ENCODE assay signal across 14 mouse cellular contexts in the genomic region with DNA sequence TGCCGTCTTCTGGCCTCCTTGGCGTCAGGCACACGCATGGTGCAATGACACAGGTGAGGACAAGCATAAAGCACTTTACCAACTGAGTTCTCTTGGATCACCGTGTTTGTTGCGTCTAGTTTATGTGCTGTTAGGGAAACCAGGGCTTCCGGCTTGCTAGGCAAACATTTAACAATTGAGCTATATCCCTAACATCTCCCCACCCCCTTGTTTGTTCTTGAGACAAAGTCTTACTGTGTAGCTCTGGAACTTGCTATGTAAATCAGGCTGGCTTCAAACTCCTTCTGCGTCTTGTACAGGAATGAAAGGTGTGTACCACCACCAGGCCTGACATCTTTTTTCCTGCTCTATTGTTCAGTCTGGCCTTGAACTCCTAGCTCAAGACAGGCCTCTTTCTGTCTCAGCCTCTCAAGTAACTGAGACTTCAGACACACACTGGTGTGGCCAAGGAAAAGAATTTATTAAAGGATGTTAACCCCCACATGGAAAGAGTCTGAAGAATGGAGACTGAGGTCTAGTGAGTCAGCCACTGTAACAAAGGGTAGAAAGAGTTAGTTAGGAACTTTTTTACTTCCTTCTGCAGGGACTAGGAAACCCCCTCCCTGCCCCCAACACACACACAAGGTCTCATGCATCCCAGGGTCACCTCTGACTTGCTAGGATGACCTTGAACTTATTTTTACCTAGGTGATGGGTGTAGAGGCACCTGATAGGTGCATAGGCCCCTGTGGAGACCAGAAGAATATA. TPM values are rescaled to one million over a fixed set of nuclear protein-coding genes. Genes with fewer than 3 reads are reported as not detected.
DNase-seq lines count a peak whose midpoint lies in the region; ATAC-seq and TF ChIP-seq lines count a peak whose summit lies in the region.
"Had no signal": no experiment of that assay in that cellular context is flagged by ENCODE, and none has a peak within 500 bp of the region (broad histone marks: within the 10 kb centered on the region; RNA-seq: fewer than 3 reads in every experiment).

No protein-coding gene starts in this region.

- 0 out of 2 replicates have a peak overlapping the region, but pooled peaks have one; percentile 12 for H3K27ac ChIP-seq in heart, postnatal 0 days (ENCODE audit: low read depth)
- peak overlapping the region; percentile 56 for H3K27ac ChIP-seq in brown adipose tissue, adult 24 weeks (replicated peaks; ENCODE audit: low read depth, low read length)
- H3K27ac ChIP-seq: forebrain, embryonic 15.5 days had no signal

- no peak for TF ChIP-seq CTCF in heart, postnatal 0 days (IDR thresholded peaks at IDR 0.05; ENCODE audit: low read depth)
- TF ChIP-seq CTCF in C2C12 (IDR thresholded peaks at IDR 0.05; ENCODE audit: control insufficient read depth, insufficient read depth, insufficient read length): no peak

- H3K9me3 ChIP-seq in heart, postnatal 0 days (replicated peaks; ENCODE audit: control insufficient read depth, low read length): no peaks in the 10 kb centered on the region
- H3K9me3 ChIP-seq: forebrain, embryonic 15.5 days had no signal

- DNase-seq in heart, postnatal 0 days (ENCODE audit: low spot score): no peak
- DNase-seq in heart, adult 11 months: no peak
- DNase-seq in lung, postnatal 10 days: peak; percentile 14
- DNase-seq in retina, embryonic 14.5 days (ENCODE audit: low spot score): no peak
- DNase-seq in left cerebral cortex, postnatal 25 days (ENCODE audit: low spot score in 2 of 2): no peak
- DNase-seq in testis, postnatal 14 days (ENCODE audit: low spot score): no peak
- DNase-seq: cerebellum, adult 8-10 months; gastrocnemius, postnatal 25 days; heart, postnatal 14 days; kidney, adult 11 months; liver had no signal

- H3ac ChIP-seq in C2C12 (ENCODE audit: control insufficient read depth, insufficient read length, low read depth): no peak overlapping the region

- H3K27me3 ChIP-seq in heart, postnatal 0 days (ENCODE audit: control insufficient read depth, insufficient read depth, low read length): no peaks in the 10 kb centered on the region
- no peaks in the 10 kb centered on the region for H3K27me3 ChIP-seq in C2C12 (ENCODE audit: control insufficient read depth, insufficient read depth, insufficient read length)
- H3K27me3 ChIP-seq: forebrain, embryonic 15.5 days had no signal

- no peak for ATAC-seq in heart, postnatal 0 days (ENCODE audit: insufficient read depth, low read depth)
- ATAC-seq: forebrain, embryonic 15.5 days had no signal

- no peaks in the 10 kb centered on the region for H3K36me3 ChIP-seq in heart, postnatal 0 days (replicated peaks; ENCODE audit: control insufficient read depth, insufficient read depth, low read length)
- H3K36me3 ChIP-seq in C2C12 (ENCODE audit: control insufficient read depth, insufficient read depth): no peaks in the 10 kb centered on the region
- H3K36me3 ChIP-seq: forebrain, embryonic 15.5 days had no signal

- H3K4me3 ChIP-seq in heart, postnatal 0 days (ENCODE audit: low read depth, low read length): no peak overlapping the region
- H3K4me3 ChIP-seq in C2C12 (ENCODE audit: insufficient read depth, poor library complexity, severe bottlenecking): no peak overlapping the region
- no peak overlapping the region for H3K4me3 ChIP-seq in brown adipose tissue, adult 24 weeks (ENCODE audit: insufficient read depth, low read depth, low read length)
- H3K4me3 ChIP-seq: forebrain, embryonic 15.5 days had no signal

- H3K4me1 ChIP-seq in heart, postnatal 0 days (ENCODE audit: control insufficient read depth, insufficient read depth): peaks cover 29% of the 10 kb centered on the region
- H3K4me1 ChIP-seq in brown adipose tissue, adult 24 weeks (ENCODE audit: control insufficient read depth, insufficient read depth, insufficient read length, low read length): peaks cover 38% of the 10 kb centered on the region

- H3K9ac ChIP-seq in heart, postnatal 0 days (replicated peaks; ENCODE audit: low read depth, low read length): no peak overlapping the region
- H3K9ac ChIP-seq: forebrain, embryonic 15.5 days had no signal

- H3K4me2 ChIP-seq in heart, postnatal 0 days (ENCODE audit: low read depth, low read length): no peak overlapping the region
- H3K4me2 ChIP-seq: forebrain, embryonic 15.5 days had no signal

- 79% methylated on average over 7 of the region's 7 CpGs for WGBS in heart, postnatal 0 days

- intact Hi-C loops in left cerebral cortex, postnatal 25 days (cut with DNase I): no loop called here

- TF ChIP-seq EP300 in heart, postnatal 0 days (IDR thresholded peaks at IDR 0.05; ENCODE audit: low read depth): no peak

- H3K79me3 ChIP-seq in C2C12 (ENCODE audit: low read depth): no peaks in the 10 kb centered on the region

- no peaks in the 10 kb centered on the region for H3K79me2 ChIP-seq in C2C12 (ENCODE audit: control insufficient read depth, insufficient read depth)

TF ChIP-seq in C2C12, 6 proteins besides CTCF, POLR2A, EP300 and RAD21:
- TF ChIP-seq MYOG (IDR thresholded peaks at IDR 0.05; ENCODE audit: control insufficient read depth, extremely low read depth, insufficient read length): no peak
- TF ChIP-seq FOSL1 (IDR thresholded peaks at IDR 0.05; ENCODE audit: insufficient read depth, low read length, poor library complexity, severe bottlenecking): peak; percentile 59
- no peak for TF ChIP-seq MYOD1 (IDR thresholded peaks at IDR 0.05; ENCODE audit: control insufficient read depth, insufficient read length, low read depth)
- no peak for TF ChIP-seq USF1 (IDR thresholded peaks at IDR 0.05; ENCODE audit: low read depth)
- peak; percentile 72 for TF ChIP-seq MAX (IDR thresholded peaks at IDR 0.05)
- TF ChIP-seq CEBPB (IDR thresholded peaks at IDR 0.05; ENCODE audit: low read depth): no peak

RNA-seq across cellular contexts. Expression of a gene that starts 31.0 kb away (rescaled TPM):
- total RNA-seq in heart, postnatal 0 days (2014; rRNA removed; ENCODE audit: low replicate concordance): 2.5 and 16.6 TPM in 2 replicates
- polyA plus RNA-seq in heart, postnatal 0 days (2015; fragmentation: Nextera tagmentation; extraction: Ambion mirVana): 8.0 and 10.6 TPM in 2 replicates
- 6.1 TPM for polyA plus RNA-seq in C2C12 (2012; fragmentation: generic; extraction: Trizol)
- polyA plus RNA-seq in brown adipose tissue, adult 24 weeks (2012; ENCODE audit: insufficient read depth, insufficient read length, missing spikeins): 7.5 and 9.3 TPM in 2 replicates
- 1 to 10 TPM; 5.3 to 6.8 TPM for total RNA-seq in left cerebral cortex, postnatal 25 days (2021)

RNA-seq across cellular contexts. Expression of a gene that starts 31.2 kb away (rescaled TPM):
- total RNA-seq in heart, postnatal 0 days (2014; rRNA removed; ENCODE audit: low replicate concordance): 10.5 and 13.2 TPM in 2 replicates
- 32.7 and 37.1 TPM in 2 replicates for polyA plus RNA-seq in heart, postnatal 0 days (2015; fragmentation: Nextera tagmentation; extraction: Ambion mirVana)
- polyA plus RNA-seq in C2C12 (2012; fragmentation: generic; extraction: Trizol): 9.8 TPM
- polyA plus RNA-seq in brown adipose tissue, adult 24 weeks (2012; ENCODE audit: insufficient read depth, insufficient read length, missing spikeins): 42.7 and 44.0 TPM in 2 replicates
- total RNA-seq in left cerebral cortex, postnatal 25 days (2021): 10 to 100 TPM; 34.1 to 38.1 TPM
